Mouse (Mus musculus) skeletal muscle tissue, adult 2 months (tissue): ENCODE data around the gene Ttll9.

Source experiments
- DNase-seq: peaks from one replicate; pipeline ENCODE4 v3.0.0-alpha.2; 2012; ENCODE audit warnings: low read depth, low spot score

Ttll9 gene

GRCm38 (mm10) chr2:153049997-153050358, 87.7 kb downstream of the Ttll9 start:
- DNase-seq = no peak

- DNase-seq = no peak
Observed at GRCm38 (mm10) chr2:153051095-153051494, 88.8 kb downstream of the Ttll9 start.

- DNase-seq = no peak
Observed at GRCm38 (mm10) chr2:153051537-153051936, 89.3 kb downstream of the Ttll9 start.

GRCm38 (mm10) chr2:153052700-153053351, 90.5 kb downstream of the Ttll9 start:
- no peak for DNase-seq

- no peak for DNase-seq
Observed at GRCm38 (mm10) chr2:153053896-153054295, 91.6 kb downstream of the Ttll9 start.

- no peak for DNase-seq
Observed at GRCm38 (mm10) chr2:153055270-153055920, 93.1 kb downstream of the Ttll9 start.
